Mouse (Mus musculus): ENCODE results near the gene Gm9887.

DNA sequence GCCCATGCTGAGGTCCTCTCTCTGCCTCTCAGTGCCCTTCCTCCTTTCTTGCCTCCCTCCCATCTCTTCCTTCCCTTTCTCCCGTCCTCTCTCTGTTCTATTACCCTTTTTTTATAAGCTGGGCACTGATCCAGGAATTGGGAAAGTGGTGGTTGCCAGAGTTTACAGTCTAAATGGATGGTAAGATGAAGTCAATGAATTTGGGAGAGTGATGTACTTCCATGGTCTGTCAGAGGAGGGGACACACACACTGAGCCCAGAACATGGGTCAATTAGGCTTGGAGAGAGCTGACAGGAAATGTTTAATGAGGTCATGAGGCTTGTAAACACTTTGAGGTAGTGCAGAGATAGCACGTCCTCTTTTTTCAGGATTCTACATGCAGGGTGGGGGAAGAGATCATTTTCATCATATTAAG is 28.6 kb upstream of the Gm9887 start:
- TF ChIP-seq CTCF (IDR thresholded peaks at IDR 0.05; ENCODE audit: extremely low read depth, insufficient read depth, low read length) (no peak), POLR2A (IDR thresholded peaks at IDR 0.05; ENCODE audit: extremely low read depth, insufficient read depth, low read length) (no peak)
